Mouse (Mus musculus) adrenal gland, adult (tissue): ENCODE results near the gene Pparg.

Source experiments
- DNase-seq, 2 experiments: peaks; one replicate each; pipeline ENCODE4 v3.0.0; 2022 to 2023; ENCODE audit warnings: low spot score in 1 of 2; ENCODE audit not compliant: inconsistent age in 2 of 2

Pparg gene

DNA sequence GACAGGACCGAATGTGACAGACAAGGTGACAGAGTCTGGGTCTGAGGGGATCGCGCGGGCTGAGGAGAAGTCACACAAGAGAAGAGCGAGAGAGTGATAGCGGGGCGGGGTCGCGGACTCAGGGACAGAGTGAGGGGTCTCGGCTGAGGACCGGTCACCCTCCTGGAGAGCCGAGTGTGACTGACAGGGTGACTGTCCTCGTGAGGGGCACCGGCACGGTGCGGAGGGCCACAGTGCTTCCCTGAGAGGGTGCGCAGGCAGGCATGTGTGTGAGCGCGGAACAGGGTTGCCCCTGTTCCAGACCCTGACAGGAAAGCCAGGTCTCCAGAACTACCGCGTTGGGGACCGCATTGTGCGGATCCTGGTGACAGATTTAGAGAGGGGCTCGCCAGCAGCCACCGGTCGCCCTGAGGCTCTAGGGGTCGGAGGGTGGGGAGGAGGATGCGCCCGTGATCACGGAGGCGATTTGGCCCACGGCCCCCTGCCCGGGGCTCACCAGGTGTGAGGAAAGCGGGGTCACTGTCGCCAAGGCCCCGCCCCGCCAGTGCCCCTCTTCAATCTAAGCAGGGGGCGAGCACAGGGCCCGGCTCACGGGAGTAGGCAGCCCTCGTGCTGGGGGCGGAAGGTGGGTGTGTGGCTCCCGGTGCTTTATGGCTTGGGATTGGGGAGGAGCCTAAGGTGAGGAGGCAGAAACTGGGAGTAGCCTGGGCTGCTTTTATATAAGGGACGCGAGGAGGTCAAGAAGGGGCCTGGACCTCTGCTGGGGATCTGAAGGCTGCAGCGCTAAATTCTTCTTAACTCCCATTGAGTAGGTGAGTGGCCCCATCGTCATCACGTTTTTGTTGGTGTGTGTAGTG, 1.1 kb downstream of the Pparg start:
- peak; percentile 17 to 65 for DNase-seq

DNA sequence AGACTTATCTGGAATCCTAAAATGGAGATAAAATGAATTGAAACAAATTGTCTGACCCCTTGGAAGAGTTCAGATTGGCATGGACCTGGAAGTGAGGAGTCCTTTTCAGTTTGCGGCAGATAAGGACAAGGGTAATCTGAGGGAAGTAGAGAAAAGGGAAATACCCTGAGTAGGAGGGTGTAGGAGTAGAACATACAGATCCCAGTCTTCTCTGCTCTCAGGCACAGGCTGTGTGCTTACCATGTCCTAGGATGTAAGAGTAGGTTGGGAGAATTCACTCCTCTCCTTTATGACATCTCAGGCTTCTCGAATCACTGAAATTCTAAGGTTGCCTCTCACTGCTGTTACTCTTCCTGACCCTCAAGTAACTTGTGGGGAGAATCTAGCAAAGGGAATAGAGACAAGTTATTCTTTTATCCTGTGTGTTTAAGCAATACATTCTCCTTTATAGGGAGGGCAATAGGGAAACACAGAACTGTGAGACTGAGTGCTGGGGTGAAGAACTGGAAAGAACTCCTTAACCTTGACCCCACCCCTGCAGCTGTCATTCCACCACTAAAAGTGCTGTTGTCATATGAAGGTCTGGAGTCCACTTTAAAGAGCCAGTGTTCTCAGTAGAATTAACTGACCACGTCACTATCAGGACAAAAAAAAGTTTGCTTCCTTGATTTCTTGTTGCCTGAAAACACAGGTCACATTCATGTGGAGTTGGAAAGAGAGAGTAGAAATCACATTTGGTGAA, 6.3 kb downstream of the Pparg start:
- DNase-seq, result no peak

DNA sequence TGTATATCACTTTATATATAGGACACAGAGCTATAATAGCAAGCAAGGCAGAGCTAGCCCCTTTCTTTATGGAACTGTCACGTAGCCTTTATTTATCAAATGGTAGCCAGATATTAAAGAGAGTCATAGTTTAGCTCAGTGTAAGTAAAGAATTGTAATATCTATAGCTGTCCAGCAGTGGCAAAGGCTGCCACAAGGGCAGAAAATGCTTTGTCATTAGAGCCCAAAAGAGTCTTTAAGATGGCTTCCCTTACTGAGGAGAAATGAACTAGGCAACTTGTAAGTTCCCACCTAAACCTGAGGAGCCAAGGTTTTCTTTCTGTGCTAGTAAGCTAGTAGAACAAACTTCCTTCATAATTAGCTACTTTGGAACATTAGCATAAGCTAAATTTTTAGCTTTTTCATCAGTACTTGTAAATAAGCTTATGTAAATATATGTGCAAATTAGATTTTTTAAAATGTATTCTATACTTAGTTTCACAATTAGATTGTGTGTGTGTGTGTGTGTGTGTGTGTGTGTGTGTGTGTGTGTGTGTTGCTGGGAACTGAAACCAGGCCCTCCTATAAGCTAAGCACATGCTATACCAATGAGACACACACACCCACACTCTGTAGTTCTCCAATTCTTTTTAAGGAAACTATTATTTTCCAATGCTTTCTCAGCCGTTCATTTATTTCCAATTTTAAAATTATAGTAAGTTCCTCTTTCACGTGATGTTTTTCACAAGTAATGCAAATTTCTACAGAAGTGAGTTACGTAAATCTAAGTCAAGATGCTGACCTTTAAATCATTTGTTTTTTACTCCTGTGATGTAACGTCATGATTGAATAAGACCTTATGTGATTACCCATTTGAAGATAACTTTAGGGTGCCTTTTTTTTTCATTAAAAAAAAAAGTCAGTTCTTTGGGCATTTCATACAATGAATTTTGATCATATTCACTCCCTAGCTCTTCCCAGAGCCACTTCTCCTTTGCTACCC, 14.4 kb downstream of the Pparg start:
- DNase-seq, result no peak

DNA sequence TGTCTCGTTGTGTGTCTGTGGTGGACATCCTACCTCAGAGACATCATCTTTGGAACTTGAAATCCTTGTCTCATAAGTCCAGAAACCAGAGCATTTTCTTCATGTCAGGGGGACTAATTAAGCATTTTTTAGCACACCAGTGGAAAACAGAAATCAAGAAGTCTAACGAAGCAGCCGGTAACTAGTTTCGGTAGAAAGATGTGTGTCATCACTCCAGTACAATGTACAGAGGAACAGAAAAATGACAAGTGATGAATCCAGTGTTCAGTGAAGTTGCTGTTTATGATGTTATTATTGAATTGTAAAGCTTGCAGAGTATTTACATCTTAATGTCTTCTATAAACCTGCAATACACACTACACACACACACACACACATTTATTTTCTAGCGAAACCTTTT, 19.8 kb downstream of the Pparg start:
- no peak for DNase-seq

DNA sequence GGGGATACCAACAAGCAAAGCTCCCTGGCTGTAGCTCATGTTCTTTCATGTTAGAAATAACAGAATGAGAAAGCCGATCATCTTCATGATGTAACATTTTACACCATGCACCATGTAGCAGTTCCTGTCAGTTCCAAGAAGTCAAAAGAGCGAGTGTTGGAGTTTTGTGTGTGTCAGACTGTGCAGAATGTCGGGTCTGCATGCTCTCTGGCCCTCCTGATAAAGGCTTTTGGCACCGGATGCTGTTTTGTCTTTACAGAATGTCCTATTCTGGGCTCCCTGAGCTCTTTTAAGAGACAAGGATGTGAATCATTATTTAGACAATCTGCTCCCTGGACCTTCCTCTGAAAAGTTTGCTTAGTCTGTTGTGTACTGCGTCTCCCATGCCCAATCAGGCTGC, 22.0 kb downstream of the Pparg start:
- DNase-seq, result peak; percentile 9 to 46

DNA sequence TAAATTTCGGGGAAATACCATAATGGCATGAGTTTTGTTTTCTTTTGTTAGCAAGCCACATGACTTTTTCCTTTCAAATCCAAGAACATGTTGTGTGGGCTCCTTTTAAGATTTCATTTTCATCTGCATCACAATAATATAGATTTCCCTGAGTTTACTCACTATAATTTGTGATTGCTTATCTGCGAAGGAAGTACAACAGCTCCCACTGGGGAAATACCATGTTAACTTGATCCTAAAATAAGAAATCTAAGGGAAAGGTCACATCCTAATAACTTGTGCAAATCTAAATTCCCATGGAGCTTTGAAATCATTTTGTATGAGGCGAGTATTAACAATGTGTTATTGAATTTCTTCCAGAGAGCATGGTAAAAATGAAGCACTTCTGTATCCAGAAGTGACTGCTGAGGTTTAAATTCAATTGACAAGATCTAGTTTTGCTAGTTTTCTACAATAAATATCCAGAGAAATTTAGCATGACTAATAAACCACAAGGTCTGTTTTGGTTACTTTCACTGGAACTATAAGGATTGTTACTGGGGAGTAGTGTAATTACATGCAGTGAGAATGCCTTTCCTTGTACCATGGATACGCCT, 29.3 kb downstream of the Pparg start:
- DNase-seq, result no peak

DNA sequence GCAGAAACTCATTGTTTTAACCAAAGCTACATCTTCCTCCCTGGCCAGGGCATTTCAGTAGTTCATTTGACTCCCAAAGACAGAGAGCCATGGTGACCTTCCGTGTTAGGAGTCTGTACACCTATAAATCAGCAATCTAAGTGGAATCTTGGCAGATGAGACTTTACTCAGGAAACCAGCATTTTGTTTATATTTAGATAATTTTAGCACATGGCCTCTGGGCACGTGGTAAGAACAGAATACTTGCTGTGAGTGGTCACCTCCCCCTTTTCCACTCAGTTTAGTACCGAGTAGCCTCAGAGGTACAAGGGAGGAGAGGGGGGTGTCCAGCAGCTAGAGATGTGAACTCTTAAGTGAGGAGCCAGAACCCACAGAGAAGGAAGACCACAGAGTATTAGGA, 36.2 kb downstream of the Pparg start:
- no peak for DNase-seq

DNA sequence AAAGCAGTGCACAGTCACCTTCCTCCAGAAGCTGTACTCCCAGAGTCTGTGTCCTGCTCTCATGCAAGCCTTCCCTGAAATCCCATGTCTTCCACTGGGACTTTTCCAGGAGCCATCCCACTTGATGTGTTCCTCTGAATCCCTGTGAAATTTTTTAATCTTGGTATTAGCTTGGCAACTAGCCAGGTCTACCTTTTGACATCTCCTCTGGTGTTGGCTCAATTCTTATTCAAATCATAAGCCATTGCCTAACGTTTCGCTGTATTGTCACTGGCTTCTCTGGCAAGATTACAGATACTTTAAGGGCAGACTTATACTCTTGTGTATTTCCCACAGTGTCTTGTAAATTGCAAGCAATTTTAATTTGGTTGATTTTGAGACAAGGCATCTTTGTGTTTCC, 43.6 kb downstream of the Pparg start:
- no peak for DNase-seq

DNA sequence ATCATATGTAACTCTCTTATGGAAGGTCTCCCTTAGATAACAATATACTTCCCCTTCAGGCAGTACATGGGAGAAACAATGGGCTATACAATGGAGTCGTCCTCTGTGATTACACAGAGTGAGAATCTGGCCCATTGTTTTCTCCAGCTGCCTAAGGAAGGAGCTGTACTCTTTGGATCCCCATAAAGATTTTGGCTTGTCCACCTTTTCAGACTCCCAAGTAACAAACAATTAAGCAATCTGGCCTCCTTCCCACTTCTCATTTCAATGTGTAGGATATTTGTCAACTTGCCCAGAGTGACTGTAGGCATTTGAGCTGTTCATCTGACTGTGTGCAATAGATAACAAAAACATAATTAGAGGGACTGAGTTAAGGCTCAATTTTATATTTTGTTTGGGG, 50.7 kb downstream of the Pparg start:
- DNase-seq, result no peak

DNA sequence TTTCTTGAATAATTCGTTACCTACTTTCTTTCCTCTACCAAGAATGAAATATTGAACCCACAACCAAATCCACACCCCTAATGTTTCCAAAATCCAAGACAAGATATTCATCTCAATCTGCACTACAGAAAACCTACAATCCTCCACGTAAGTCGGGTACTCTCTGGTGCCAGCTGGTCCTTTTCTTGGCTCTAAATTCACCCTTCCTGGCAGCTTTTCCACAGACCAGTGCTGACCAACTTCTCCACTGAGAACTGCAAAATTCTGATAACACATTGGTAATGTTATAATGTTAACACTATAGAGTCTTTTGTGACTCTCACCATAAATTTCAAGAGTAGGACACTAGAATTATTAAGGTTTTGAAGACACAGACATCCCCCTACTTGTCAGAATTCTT, 57.4 kb downstream of the Pparg start:
- no peak for DNase-seq

DNA sequence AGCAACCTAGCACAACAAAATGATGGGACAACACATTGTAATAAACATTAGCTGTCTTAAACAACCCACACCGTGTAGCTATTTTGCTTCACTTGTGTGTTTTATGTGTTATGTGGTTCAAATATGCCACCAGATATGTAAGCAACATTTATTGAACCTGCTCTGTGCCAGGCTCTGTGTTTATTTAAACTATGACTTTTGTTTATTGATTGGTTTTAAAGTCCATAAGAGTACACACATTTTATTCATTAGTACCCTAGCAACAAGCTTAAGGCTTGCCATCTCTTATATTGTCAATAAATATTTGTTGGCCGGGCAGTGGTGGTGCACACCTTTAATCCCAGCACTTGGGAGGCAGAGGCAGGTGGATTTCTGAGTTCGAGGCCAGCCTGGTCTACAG, 58.2 kb downstream of the Pparg start:
- DNase-seq, result no peak

DNA sequence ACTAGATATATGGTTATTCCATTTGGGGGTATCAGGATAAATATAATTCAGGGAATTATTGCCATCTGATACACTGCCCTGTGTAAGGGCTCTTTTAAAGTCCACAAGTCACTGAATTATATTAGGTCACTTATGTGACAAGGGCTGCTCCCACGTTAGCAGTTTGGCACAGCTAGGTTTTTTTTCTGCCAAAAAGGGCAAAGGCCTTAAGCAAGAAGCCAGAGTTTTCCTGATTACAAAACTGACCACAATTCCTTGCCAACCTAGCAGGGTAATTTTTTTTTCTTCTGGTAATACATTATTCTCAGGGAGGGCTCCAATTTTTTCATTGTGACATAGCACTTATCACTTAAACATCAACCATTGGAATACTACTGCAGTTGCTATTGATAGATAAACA, 60.2 kb downstream of the Pparg start:
- peak; percentile 51 to 92 for DNase-seq

DNA sequence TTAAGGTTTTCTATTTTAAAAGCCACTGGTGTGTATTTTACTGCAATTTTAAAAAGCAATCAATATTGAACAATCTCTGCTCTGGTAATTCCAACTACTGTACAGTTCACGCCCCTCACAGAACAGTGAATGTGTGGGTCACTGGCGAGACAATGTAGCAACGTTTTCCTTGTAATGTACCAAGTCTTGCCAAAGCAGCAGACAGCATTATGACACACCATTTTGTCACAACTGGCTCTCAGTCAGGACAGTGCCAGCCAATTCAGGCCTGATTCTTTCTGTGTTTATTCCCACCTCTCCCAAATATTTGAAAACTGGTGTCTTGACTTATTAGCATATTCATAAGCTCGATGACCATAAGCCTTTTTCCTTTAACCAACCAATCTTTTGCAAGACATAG, 60.9 kb downstream of the Pparg start:
- peak in 1 of 2 experiments; percentile 82 for DNase-seq

DNA sequence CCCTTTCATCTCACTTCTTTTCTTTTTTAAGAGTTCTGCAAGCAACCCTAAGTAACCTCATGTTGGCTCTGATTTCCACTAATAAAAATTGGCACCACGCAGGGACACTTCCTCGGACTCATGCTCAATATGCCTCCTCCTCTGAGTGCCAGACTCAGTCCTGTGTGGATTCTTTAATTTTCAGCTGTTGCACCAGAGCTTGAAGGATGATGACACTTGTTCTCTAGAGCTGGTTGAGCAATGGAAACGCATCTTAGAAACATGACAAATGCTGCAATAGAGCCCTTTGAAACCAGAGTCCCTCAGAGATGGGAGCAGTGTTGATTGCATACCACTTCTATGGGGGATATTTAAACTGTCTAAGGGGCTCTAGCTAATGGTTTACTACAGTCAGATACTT, 63.7 kb downstream of the Pparg start:
- peak; percentile 5 to 78 for DNase-seq

DNA sequence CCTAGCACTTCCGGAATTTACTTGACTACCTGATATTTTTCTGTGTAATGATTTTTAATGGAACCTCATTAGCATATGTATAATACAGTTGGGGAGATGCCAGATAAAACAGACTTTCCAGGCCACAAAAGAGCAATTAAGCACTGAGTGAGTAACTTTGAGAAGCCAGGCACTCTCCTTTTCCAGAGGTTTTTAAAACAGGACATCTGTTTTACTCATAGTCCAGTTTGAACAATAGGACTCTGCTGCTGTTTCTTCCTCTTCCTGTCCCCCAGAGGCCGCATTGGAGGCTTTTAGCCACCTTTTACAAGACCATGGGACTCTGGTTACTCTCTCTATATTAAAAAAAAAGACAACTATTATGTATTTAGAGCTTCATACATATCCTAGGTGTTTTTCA, 72.0 kb downstream of the Pparg start:
- no peak for DNase-seq

DNA sequence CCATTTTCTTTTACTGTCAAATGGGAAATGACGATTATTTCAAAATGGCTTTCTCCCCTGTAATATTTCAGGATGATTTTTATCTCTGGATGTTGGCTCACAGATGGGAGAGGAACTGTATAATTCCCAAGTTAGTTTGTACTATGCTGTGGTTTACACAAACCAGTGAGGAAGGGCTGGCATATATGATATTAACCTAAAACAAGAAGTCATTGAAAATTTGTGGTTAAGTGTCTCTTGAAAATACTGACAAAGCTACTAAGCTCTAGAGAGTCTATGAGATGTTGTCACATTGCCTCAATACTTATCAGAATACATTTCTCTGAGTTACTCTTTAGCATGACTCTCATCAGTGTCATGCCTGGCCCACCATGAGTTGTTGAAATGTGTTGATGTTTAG, 73.3 kb downstream of the Pparg start:
- DNase-seq, result no peak

DNA sequence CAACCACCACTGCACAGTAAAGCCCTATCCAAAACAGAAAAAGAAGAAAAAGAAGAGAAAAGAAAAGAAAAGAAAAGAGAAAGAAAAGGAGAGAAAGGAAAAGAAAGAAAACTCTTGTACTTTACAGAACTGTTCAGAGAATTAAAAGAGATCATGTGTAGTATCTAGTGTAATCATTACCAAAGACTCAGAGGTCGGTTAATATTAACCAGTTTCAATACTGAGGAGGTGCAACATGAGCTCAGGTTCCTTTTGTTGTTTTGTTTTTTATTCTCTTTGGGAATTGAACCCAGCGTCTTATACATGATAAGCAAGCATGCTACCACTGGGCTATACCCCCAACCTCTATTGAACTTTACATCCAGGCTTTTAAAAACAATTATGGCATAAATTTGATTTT, 74.1 kb downstream of the Pparg start:
- no peak for DNase-seq

DNA sequence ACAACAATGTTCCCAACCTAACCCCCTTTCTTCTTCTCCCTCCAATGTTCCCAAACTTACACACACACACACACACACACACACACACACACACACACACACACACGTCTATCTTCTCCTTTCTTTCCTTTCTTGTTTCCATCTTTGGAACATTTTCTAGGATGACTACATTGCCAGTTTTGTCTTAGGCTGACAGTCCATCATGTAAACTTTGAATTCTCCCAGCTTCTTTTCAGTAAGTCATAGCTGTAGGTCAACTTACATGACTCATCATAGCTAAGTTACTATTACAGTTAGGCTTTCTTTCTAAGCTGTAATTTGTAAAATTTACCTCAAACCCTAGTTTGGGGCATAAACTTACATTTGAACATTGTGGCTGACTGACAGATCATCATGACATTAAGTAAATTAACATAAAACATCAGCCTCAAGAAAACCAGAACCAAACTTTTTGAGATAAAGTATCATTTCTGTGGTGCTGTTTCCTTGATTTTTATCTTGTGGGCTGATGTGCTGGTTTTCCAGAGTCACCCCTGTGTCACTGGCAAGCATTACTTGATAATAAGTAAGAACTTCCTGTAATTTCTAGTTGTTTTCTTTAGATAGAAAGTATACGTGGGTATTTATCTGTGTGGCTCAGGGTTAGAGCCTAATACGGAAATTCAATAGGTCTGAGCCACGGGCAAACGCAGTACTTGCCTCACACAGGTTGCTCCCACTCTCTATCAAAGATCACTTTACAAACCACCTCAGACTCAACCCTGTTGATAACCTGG, 79.7 kb downstream of the Pparg start:
- no peak for DNase-seq

DNA sequence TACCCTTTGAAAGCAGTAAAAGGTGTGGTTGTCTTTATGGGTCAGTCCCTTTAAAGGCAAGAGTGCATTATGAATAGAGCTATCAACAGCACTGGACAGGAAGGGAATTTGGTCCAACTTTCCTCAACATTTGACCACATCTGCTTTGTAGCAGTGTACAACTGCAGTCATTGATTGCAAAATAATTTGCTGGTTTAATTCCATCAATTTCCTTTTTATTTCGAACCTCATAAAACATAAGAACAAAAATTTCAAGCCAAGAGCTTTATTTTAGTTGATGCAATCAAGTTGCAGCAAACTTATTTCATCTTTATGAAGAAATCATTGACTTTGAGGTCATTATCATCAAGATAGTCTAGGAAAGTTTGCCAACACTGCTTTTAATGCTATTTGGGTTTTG, 91.8 kb downstream of the Pparg start:
- DNase-seq, result no peak

DNA sequence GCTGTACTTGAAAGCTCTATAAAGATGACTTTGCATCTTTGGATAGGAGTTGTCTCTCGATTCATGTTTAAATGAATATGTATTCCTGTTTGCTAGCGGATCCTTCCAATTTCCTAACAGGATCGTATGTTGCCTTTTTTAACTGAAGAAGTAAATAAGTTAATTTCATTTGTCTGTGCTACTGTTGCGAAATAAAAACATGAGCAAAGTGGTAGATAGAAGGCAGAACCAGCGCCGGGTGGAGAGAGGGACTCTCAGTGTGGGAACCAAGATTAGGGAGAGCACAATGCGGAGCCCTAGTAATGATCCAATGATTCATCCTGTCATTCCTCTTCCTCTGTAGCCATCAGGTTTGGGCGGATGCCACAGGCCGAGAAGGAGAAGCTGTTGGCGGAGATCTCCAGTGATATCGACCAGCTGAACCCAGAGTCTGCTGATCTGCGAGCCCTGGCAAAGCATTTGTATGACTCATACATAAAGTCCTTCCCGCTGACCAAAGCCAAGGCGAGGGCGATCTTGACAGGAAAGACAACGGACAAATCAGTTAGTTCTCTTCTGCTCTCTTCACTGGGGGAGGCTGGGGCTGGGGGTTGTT, 102.1 kb downstream of the Pparg start:
- peak; percentile 87 to 94 for DNase-seq
